ENCODE assay signal across 8 mouse cellular contexts in genomic region chr4:150257252-150258204, GRCm38 (mm10). TPM values are rescaled to one million over a fixed set of nuclear protein-coding genes. Genes with fewer than 3 reads are reported as not detected.
DNase-seq lines count a peak whose midpoint lies in the region; ATAC-seq and TF ChIP-seq lines count a peak whose summit lies in the region.

No protein-coding gene starts in this region.

- TF ChIP-seq POLR2A in lung, adult 2 months (IDR thresholded peaks at IDR 0.05; ENCODE audit: borderline replicate concordance, extremely low read depth, low read depth, low read length): no peak

- peak; percentile 86 for TF ChIP-seq CTCF in lung, adult 2 months (IDR thresholded peaks at IDR 0.05; ENCODE audit: insufficient read depth, low read length)

- no peaks in the 10 kb centered on the region for H3K36me3 ChIP-seq in forebrain, embryonic 11.5 days (ENCODE audit: control insufficient read depth, insufficient read depth, low read length)

- no peaks in the 10 kb centered on the region for H3K27me3 ChIP-seq in forebrain, embryonic 11.5 days (ENCODE audit: control insufficient read depth, insufficient read depth, low read length)

- ATAC-seq in forebrain, embryonic 11.5 days (replicated peaks; ENCODE audit: low FRiP score): peak; percentile 76
- ATAC-seq in neutrophil, adult 5-6 weeks (ENCODE audit: extremely low read depth, insufficient number of reproducible peaks, low FRiP score, poor library complexity, severe bottlenecking): peak; percentile 75

- no peak overlapping the region for H3K9ac ChIP-seq in forebrain, embryonic 11.5 days (ENCODE audit: low read length)

- H3K27ac ChIP-seq in forebrain, embryonic 11.5 days (ENCODE audit: low read depth, low read length): no peak overlapping the region

- peak; percentile 43 to 65 for DNase-seq in CD8-positive naive resting alpha-beta T cell, adult 2 months (ENCODE audit: low read depth in 2 of 2, low spot score in 2 of 2)
- peak; percentile 98 for DNase-seq in brain, adult 2 months (ENCODE audit: low read depth, low spot score)
- peak; percentile 93 for DNase-seq in forebrain, embryonic 11.5 days (ENCODE audit: low spot score)
- peak; percentile 89 to 95 for DNase-seq in heart, postnatal 14 days
- DNase-seq in kidney, postnatal 4 days: peak; percentile 94
- peak; percentile 78 for DNase-seq in lung, adult 2 months
- DNase-seq in testis, postnatal 10 days (ENCODE audit: low spot score): peak; percentile 93

- intact Hi-C loops in heart, postnatal 14 days (cut with DNase I): loop anchor here (2.0 to 5.0 kb wide), 5 partner anchors 21 to 370 kb away; no protein-coding TSS in a partner anchor

- WGBS in forebrain, embryonic 11.5 days: 52% methylated on average over 20 of the region's 20 CpGs
- WGBS in lung, adult 2 months: 25% methylated on average over 20 of the region's 20 CpGs

- no peak overlapping the region for H3K4me3 ChIP-seq in forebrain, embryonic 11.5 days (ENCODE audit: low read depth, low read length)
- no peak overlapping the region for H3K4me3 ChIP-seq in lung, adult 2 months (replicated peaks; ENCODE audit: extremely low read depth, low read depth, low read length)

- H3K4me1 ChIP-seq in forebrain, embryonic 11.5 days (replicated peaks; ENCODE audit: control insufficient read depth, insufficient read depth, low read length): peaks cover 8% of the 10 kb centered on the region
- peaks cover 3% of the 10 kb centered on the region; the same call in 1 of the 2 replicates for H3K4me1 ChIP-seq in lung, adult 2 months (ENCODE audit: control insufficient read depth, insufficient read depth, low read length)

- H3K4me2 ChIP-seq in forebrain, embryonic 11.5 days (ENCODE audit: low read depth, low read length, severe bottlenecking): no peak overlapping the region

- H3K9me3 ChIP-seq in forebrain, embryonic 11.5 days (ENCODE audit: control insufficient read depth, low read length): no peaks in the 10 kb centered on the region

RNA-seq across cellular contexts. Expression of gene Eno1, which starts 21.0 kb away (rescaled TPM):
- polyA plus RNA-seq in forebrain, embryonic 11.5 days (2014; fragmentation: Nextera tagmentation; extraction: Ambion mirVana): 1,858 and 1,977 TPM in 2 replicates
- 100 to 1,000 TPM; 165 to 170 TPM for total RNA-seq in heart, postnatal 14 days (2021)
- polyA plus RNA-seq in lung, adult 2 months (2012; rRNA removed): 90.4 and 220 TPM in 2 replicates
- 334 and 375 TPM in 2 replicates for total RNA-seq in neutrophil, adult 5-6 weeks (2017)

RNA-seq across cellular contexts. Expression of gene Rere, which starts 23.9 kb away (rescaled TPM):
- polyA plus RNA-seq in forebrain, embryonic 11.5 days (2014; fragmentation: Nextera tagmentation; extraction: Ambion mirVana): 51.6 and 56.2 TPM in 2 replicates
- 10 to 100 TPM; 52.5 to 62.6 TPM for total RNA-seq in heart, postnatal 14 days (2021)
- 36.0 and 42.0 TPM in 2 replicates for polyA plus RNA-seq in lung, adult 2 months (2012; rRNA removed)
- total RNA-seq in neutrophil, adult 5-6 weeks (2017): 59.2 and 59.4 TPM in 2 replicates

RNA-seq across cellular contexts. Expression of gene Car6, which starts 56.4 kb away (rescaled TPM):
- not detected in 2 replicates for polyA plus RNA-seq in forebrain, embryonic 11.5 days (2014; fragmentation: Nextera tagmentation; extraction: Ambion mirVana)
- total RNA-seq in heart, postnatal 14 days (2021): not detected
- polyA plus RNA-seq in lung, adult 2 months (2012; rRNA removed): 0.11 TPM in 1 of 2 replicates, not detected in the other
- not detected in 2 replicates for total RNA-seq in neutrophil, adult 5-6 weeks (2017)
